Mouse (Mus musculus) kidney, embryonic 16.5 days (tissue): ENCODE results near the gene Selenoo. TPM values are rescaled to one million over a fixed set of nuclear protein-coding genes. Genes with fewer than 3 reads are reported as not detected.

Experiments used
- ATAC-seq: fragments of 200-750 bp; cut with Nextera tagmentation; 2 replicates; pipeline ENCODE4 v1.8.0; 2017; ENCODE audit warnings: moderate TSS enrichment; ENCODE audit not compliant: low FRiP score, low TSS enrichment
- H3K27ac ChIP-seq: fragments of 300-500 bp; sonication (generic); 2 replicates; pipeline ENCODE4 v1.5.1; 2014; ENCODE audit warnings: low read length
- H3K27me3 ChIP-seq: fragments of 300-500 bp; sonication (generic); 2 replicates; pipeline ENCODE4 v1.6.1; 2014; ENCODE audit warnings: low read length, control low read depth, mixed read lengths; ENCODE audit not compliant: insufficient read depth
- H3K36me3 ChIP-seq: fragments of 300-500 bp; sonication (generic); 2 replicates; pipeline ENCODE4 v1.6.1; 2014; ENCODE audit warnings: low read length, control low read depth, mixed read lengths; ENCODE audit not compliant: insufficient read depth
- H3K4me1 ChIP-seq: fragments of 300-500 bp; sonication (generic); 2 replicates; pipeline ENCODE4 v1.6.1; 2014; ENCODE audit warnings: low read length, control low read depth, mixed read lengths; ENCODE audit not compliant: insufficient read depth
- H3K4me2 ChIP-seq: fragments of 300-500 bp; sonication (generic); replicated peaks from 2 replicates; pipeline ENCODE4 v1.6.1; 2014; ENCODE audit warnings: low read depth, low read length
- H3K4me3 ChIP-seq: fragments of 300-500 bp; sonication (generic); 2 replicates; pipeline ENCODE4 v1.5.1; 2014; ENCODE audit warnings: mild to moderate bottlenecking, low read length
- H3K9ac ChIP-seq: fragments of 300-500 bp; sonication (generic); replicated peaks from 2 replicates; pipeline ENCODE4 v1.6.1; 2014; ENCODE audit warnings: low read length
- H3K9me3 ChIP-seq: fragments of 300-500 bp; sonication (generic); 2 replicates; pipeline ENCODE4 v1.6.1; 2016; ENCODE audit warnings: low read length, control low read depth
- WGBS: fragments of 180-500 bp; shearing (Covaris S2); extraction: QIAGEN DNeasy Blood & Tissue Kit; methylation state at CpG from one replicate; pipeline ENCODE4 v1.1.7; 2014; 5-methylcytosine and 5-hydroxymethylcytosine counted together
- polyA plus RNA-seq: library from polyadenylated mRNA; unstranded; fragments of >200 nt; fragmentation: Nextera tagmentation; extraction: Ambion mirVana; gene quantifications from 2 replicates; pipeline ENCODE4 v1.2.1, GENCODE M21; 2015

Selenoo gene
- polyA plus RNA-seq, 1 experiment from 2014 or later = 19.7 TPM

- Histone ChIP-seq H3K27me3 (peaks cover 14% of the 10 kb centered on the region), H3K9ac (no peak overlapping the region), H3K4me2 (no peak overlapping the region), H3K4me3 (no peak overlapping the region), H3K27ac (no peak overlapping the region), H3K36me3 (0 out of 2 replicates have a peak, but pooled peaks cover 2% of the 10 kb centered on the region), H3K4me1 (peaks cover 21% of the 10 kb centered on the region), H3K9me3 (no peaks in the 10 kb centered on the region)
- 98% methylated on average over 5 of the region's 5 CpGs for WGBS
- ATAC-seq = no peak
These were observed 47.7 kb downstream of the Selenoo start for GRCm38 (mm10) chr15:89136461-89137155.

GRCm38 (mm10) chr15:89137378-89138045 is 48.6 kb downstream of the Selenoo start:
- Histone ChIP-seq H3K9ac (no peak overlapping the region), H3K36me3 (0 out of 2 replicates have a peak, but pooled peaks cover 2% of the 10 kb centered on the region), H3K27me3 (peaks cover 14% of the 10 kb centered on the region), H3K9me3 (no peaks in the 10 kb centered on the region), H3K27ac (no peak overlapping the region), H3K4me2 (no peak overlapping the region), H3K4me1 (peaks cover 27% of the 10 kb centered on the region), H3K4me3 (no peak overlapping the region)
- no peak for ATAC-seq
- 67% methylated on average over 11 of the region's 11 CpGs for WGBS

- no peak for ATAC-seq
- H3K4me2 ChIP-seq = no peak overlapping the region
- 71% methylated on average over 7 of the region's 7 CpGs for WGBS
- H3K9ac ChIP-seq = no peak overlapping the region
- H3K9me3 ChIP-seq = no peaks in the 10 kb centered on the region
- H3K36me3 ChIP-seq = no peaks in the 10 kb centered on the region
- H3K27me3 ChIP-seq = peaks cover 14% of the 10 kb centered on the region
- H3K27ac ChIP-seq = no peak overlapping the region
- peaks cover 27% of the 10 kb centered on the region for H3K4me1 ChIP-seq
- no peak overlapping the region for H3K4me3 ChIP-seq
These were observed 49.1 kb downstream of the Selenoo start for GRCm38 (mm10) chr15:89138046-89138405.

GRCm38 (mm10) chr15:89138531-89138930 is 49.6 kb downstream of the Selenoo start:
- no peak for ATAC-seq
- H3K27ac ChIP-seq = no peak overlapping the region
- WGBS = 80% methylated on average over 6 of the region's 6 CpGs
- no peaks in the 10 kb centered on the region for H3K36me3 ChIP-seq
- H3K4me1 ChIP-seq = peaks cover 27% of the 10 kb centered on the region
- no peaks in the 10 kb centered on the region for H3K9me3 ChIP-seq
- H3K4me2 ChIP-seq = no peak overlapping the region
- H3K27me3 ChIP-seq = peaks cover 14% of the 10 kb centered on the region
- H3K9ac ChIP-seq = no peak overlapping the region
- H3K4me3 ChIP-seq = no peak overlapping the region

- Histone ChIP-seq H3K9ac (peak overlapping the region; percentile 68), H3K4me3 (peak overlapping the region; percentile 62), H3K27ac (peak overlapping the region; percentile 31), H3K27me3 (peaks cover 14% of the 10 kb centered on the region), H3K4me2 (peak overlapping the region; percentile 96), H3K36me3 (no peaks in the 10 kb centered on the region), H3K9me3 (no peaks in the 10 kb centered on the region), H3K4me1 (peaks cover 27% of the 10 kb centered on the region)
- under 1% methylated on average over 53 of the region's 53 CpGs for WGBS
- ATAC-seq = peak; percentile 25; the same call in 1 of the 2 replicates
These were observed 51.3 kb downstream of the Selenoo start for GRCm38 (mm10) chr15:89140048-89140658.

GRCm38 (mm10) chr15:89140659-89141252 is 51.9 kb downstream of the Selenoo start, which contains the start of gene Mapk12:
Gene Mapk12 (minus strand): TSS chr15:89140703.
- H3K36me3 ChIP-seq = no peaks in the 10 kb centered on the region
- under 1% methylated on average over 21 of the region's 21 CpGs for WGBS
- ATAC-seq = peak; percentile 67
- peaks cover 14% of the 10 kb centered on the region for H3K27me3 ChIP-seq
- H3K27ac ChIP-seq = peak within 1 kb of the TSS; percentile 36
- peak within 1 kb of the TSS; percentile 96 for H3K4me2 ChIP-seq
- peaks cover 27% of the 10 kb centered on the region for H3K4me1 ChIP-seq
- peak within 1 kb of the TSS; percentile 62 for H3K4me3 ChIP-seq
- H3K9ac ChIP-seq = peak within 1 kb of the TSS; percentile 68
- no peaks in the 10 kb centered on the region for H3K9me3 ChIP-seq

- Histone ChIP-seq H3K27ac (peak overlapping the region; percentile 35; the same call in 1 of the 2 replicates), H3K9ac (no peak overlapping the region), H3K4me1 (peaks cover 31% of the 10 kb centered on the region), H3K9me3 (no peaks in the 10 kb centered on the region), H3K4me2 (peak overlapping the region; percentile 96), H3K27me3 (peaks cover 14% of the 10 kb centered on the region), H3K36me3 (no peaks in the 10 kb centered on the region), H3K4me3 (no peak overlapping the region)
- WGBS = 9% methylated on average over 5 of the region's 5 CpGs
- peak; percentile 4; the same call in 1 of the 2 replicates for ATAC-seq
These were observed 52.6 kb downstream of the Selenoo start for GRCm38 (mm10) chr15:89141443-89141842.

- H3K4me1 ChIP-seq = peaks cover 36% of the 10 kb centered on the region
- H3K36me3 ChIP-seq = no peaks in the 10 kb centered on the region
- 39% methylated on average over 4 of the region's 4 CpGs for WGBS
- no peak for ATAC-seq
- H3K27ac ChIP-seq = 0 out of 2 replicates have a peak overlapping the region, but pooled peaks have one; percentile 35
- peaks cover 14% of the 10 kb centered on the region for H3K27me3 ChIP-seq
- no peaks in the 10 kb centered on the region for H3K9me3 ChIP-seq
- no peak overlapping the region for H3K4me2 ChIP-seq
- H3K9ac ChIP-seq = no peak overlapping the region
- no peak overlapping the region for H3K4me3 ChIP-seq
These were observed 53.0 kb downstream of the Selenoo start for GRCm38 (mm10) chr15:89141905-89142304.

GRCm38 (mm10) chr15:89143134-89143533 is 54.2 kb downstream of the Selenoo start:
- H3K27me3 ChIP-seq = peaks cover 14% of the 10 kb centered on the region
- no peak overlapping the region for H3K4me2 ChIP-seq
- no peak for ATAC-seq
- peaks cover 48% of the 10 kb centered on the region for H3K4me1 ChIP-seq
- WGBS = 73% methylated on average over 2 of the region's 2 CpGs
- H3K36me3 ChIP-seq = no peaks in the 10 kb centered on the region
- no peak overlapping the region for H3K4me3 ChIP-seq
- H3K27ac ChIP-seq = no peak overlapping the region
- H3K9me3 ChIP-seq = no peaks in the 10 kb centered on the region
- no peak overlapping the region for H3K9ac ChIP-seq
